Mouse (Mus musculus) monocyte, adult 2 months (primary cell): Measurements from ENCODE around the gene Ptger3.

Source experiments
- DNase-seq, 2 experiments: peaks; one replicate each; pipeline ENCODE4 v3.0.0; 2022; ENCODE audit warnings: low spot score in 2 of 2, low read depth in 1 of 2

Ptger3 gene

DNA sequence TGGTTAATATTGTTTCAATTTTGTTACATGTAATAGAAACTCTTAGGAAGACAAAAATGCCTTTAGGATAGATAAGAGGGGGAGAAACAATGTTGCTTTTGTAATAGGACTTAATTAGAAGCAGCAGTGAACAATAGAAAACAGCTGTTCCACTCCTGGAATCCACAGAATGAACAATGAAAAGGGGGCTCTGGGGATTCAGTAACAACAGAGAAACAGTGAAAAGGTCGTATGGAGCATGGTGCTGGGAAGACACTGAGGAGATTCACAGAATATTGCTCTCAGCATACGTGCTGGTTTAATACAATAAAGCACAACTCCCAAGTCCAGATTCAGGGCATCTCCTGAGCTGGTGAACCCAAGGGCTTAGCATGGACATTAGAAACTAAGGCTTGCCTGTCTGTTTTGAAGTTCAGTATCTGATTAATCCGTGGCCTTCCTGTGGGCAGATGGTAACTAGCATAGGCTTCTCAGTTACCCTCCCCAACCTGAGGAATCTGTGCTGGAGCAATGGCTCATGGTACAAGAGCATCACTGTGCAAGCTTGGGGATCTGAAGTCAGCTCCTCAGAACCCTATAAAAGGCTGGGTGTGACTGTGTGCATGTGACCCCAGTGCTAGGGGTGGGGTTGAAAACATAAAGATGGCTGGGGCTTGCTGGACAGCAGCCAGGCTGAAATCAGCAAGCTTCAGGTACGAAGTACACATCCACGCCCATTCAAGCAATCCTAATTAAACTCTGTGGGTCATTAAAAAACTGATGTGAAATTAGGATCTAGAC lies 16.1 kb downstream of the Ptger3 start:
- no peak for DNase-seq

DNA sequence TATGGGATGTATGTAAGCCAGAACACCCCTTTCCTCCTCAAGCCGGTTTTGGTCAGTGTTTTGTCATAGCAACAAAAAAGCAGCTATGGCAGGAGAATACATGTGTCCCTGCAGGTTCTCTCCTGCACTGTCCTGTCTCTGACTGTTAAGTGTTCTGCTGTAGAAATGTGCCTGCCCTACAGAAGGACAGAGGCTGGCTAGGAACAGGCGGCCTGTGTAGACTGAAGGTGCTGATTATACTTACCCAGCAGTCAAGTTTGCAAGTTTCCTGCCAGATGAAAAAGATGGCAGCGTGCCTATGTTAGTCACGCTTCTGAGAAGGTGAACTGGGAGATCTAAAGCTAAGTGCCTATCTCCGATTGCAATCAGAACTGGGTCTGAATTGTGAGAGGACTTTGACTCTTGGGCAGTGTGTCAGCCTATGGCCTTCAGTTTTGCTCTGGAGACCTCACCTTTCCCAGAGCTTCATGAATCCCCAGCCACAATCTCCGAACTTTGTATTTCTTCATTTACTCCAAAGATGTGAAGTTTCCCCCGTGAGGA lies 31.2 kb downstream of the Ptger3 start:
- no peak for DNase-seq

DNA sequence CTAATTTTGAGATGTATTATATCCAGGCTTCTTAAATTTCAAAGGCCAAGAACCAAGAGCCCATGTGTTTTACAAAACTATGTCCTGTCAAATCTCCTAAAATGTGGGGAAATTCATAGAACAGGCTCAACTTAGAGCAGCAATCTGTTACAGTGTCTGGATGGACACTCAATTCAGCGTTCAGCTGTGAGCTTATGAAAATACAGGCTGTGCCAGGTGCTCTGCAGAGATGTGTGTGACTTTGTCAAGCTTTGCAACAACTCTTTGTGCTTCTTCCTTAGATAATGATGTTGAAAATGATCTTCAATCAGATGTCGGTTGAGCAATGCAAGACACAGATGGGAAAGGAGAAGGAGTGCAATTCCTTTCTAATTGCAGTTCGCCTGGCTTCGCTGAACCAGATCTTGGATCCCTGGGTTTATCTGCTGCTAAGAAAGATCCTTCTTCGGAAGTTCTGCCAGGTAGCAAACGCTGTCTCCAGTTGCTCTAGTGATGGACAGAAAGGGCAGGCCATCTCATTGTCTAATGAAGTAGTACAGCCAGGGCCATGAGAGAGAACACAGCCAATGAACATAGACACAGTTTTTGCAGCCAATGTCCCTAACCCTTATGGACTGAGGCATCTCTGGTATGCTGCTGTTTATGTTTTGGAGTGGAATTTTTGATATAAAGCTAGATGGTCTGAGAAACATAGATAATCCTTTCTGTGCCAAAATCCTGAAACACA lies 38.2 kb downstream of the Ptger3 start:
- no peak for DNase-seq

DNA sequence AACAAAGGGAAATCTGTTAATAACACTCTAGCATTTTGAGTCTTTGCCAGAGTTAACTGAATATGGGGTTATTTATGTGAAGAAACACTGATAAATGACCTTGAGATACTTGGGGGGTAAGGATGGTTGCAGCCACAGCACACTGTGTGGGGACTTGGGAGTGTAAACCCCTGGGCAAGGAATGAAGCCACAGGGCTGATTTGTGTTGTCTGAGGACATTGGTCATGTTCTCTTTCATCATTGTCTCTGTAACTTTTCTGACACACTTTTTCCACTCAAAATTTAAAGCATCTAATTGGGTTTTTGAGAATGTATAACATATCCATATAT lies 38.7 kb downstream of the Ptger3 start:
- DNase-seq: no peak

DNA sequence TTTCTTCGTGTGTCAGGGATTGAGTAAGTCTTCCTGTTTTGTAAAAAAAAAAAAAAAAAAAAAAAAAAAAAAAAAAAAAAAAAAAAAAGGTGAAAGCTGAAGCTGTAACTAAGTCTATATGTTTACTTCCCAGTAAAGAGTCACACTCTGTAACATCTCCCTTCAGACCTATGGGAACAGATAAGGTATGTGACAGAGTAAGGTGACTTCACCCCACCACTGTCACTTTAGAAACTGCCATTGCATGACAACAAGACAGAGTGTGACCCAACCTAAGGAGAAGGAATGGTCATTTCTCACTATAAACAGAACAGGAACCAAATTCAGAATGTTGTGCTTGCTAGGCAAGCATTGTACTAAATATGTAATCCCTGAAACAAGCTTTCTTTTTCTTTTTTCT lies 46.9 kb downstream of the Ptger3 start:
- no peak for DNase-seq

DNA sequence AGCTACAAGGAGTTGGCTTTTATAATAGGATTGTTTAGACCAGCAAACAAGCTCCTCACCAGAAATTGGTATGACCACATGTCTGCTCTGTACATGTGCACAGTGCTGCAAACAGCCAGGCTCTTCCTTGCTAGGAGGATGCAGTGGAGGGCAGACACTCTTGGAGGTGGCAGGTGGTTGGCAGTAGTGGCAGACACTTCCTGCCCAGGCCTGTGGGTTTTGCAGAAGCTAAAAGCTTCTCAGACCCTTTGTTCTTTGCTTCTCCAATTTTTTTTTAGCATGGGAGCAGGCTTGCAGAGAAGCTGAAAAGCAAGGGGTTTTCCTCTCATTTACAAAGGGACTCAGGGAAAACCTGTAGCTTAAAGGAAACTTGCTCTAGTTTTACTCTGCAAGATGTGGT lies 50.3 kb downstream of the Ptger3 start:
- DNase-seq: no peak

DNA sequence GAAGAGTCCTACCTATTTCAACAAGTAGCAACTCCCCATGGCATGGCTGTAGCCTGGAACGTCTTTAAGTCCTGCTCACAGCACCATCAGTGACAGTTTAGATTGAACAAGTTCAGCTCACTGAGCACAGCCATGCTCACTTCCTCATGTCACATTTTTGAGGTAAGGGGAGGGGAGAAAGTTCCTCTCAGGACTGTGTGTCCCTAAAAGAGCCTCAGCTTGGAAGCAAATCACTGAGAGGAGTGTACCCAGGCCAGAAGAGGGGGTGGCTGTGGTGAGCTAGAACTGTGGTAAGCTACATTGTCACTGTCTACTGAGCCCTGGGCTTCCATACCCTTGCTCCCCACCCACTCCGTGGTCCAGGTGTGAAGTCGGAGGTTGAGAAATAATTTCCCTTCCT lies 60.7 kb downstream of the Ptger3 start:
- DNase-seq: no peak

DNA sequence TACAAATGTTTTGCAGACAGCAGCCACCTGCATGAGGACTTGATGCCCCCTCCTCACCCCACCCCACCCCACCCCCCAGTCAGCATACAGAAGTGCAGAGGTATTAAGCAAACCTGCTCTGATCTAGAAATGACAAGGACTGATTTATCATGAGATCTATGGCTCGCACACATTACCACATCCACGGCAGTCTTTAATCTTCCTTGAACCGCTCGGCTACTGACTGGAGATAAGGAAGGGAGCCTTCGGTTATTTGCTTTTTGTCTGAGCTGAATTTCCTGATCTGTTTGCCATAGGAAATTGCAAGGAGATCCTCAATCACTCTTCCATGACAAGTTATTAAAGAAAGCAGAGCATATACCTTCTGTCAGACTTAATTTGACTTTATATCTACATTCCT lies 64.0 kb downstream of the Ptger3 start:
- DNase-seq: no peak

DNA sequence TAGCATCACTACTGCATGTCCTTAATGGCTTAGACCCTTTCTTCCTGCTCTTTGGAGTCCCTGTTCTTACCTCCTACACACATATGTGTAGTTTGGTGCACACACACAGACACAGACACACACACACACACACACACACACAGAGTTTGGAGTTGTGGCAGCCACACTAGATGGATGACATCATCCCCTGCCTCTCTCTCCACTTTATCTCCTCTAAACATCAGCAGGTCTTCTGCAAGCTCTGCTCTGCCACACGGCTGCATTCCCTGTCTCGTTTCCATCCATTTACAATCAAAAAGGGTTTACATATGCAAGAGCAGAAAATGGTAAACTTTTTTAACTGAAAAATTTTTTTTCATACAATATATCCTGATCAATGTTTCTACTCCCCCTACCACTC lies 64.7 kb downstream of the Ptger3 start:
- no peak for DNase-seq

DNA sequence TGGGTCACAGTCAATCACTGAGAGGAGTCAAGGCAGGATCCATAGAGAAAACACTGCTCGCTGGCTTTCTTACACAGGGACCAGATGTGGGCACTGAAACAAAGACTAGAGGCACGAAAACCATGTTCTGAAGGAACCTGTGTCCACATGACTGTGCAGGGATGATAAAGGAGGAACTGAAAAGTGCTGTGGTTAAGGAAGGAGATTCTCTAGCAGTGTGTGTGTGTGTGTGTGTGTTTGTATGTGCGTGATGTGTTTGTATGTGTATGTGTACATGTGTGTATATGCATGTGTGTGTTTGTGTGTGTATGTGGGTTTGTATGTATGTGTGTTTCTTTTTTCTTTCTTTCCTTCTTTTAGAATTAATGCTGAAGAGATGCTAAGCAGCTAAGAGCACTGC lies 67.7 kb downstream of the Ptger3 start:
- no peak for DNase-seq

DNA sequence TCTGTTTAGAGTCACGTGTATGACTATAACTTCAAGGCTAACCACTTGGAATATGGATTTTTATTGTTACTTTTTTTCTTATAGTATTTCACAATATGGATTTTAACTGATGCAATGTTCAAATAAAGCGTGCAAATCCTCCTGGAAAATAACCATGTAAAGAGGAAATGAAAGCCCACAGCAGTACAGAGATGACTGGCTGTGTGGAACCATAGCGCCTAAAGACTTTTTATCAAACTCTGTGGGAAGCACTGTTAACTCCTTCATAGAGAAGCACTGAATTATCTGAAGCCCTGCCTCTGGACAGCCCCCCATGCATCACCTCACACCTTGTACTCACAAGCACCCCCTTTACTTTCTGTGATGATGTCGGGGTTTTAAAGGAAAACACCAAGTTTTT lies 69.0 kb downstream of the Ptger3 start:
- DNase-seq: peak in 1 of 2 experiments; percentile 12

DNA sequence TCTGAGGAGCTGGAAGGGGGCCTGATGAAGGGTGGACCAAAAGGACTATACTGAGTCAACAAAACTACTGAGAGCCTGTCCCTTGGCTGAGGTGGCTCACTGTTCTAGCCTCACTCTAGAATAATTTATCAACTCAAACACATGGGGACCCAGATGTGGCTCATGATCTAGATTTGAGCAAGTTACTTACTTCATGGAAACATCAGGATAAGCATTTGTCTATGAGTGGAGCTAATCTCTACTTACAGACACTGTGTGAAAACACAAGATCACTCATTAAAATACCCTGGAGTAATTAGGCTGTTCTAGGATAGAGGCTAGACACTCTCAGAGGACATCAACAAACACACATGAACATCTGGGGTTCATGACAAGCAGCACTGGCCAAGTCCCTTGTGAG lies 70.2 kb downstream of the Ptger3 start:
- DNase-seq: no peak

DNA sequence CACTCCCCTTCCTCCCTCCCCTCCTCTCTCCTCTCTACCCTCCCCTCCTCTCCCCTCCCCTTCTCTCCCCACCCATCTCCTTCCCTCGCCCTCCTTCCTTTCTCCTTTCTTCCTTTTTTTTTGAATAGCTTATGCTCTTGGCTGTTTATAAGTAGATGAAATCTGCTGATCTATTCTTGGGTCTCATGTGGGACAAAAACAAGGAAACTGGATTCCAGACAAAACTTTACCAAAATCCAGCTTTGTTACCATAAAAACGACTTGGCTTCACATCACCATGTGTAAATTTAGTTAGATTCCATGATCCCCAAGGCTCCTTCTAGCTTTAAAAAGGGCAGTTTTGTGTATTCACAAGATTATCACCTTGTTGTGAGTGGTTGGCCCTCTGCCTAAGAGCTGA lies 70.6 kb downstream of the Ptger3 start:
- DNase-seq: no peak

DNA sequence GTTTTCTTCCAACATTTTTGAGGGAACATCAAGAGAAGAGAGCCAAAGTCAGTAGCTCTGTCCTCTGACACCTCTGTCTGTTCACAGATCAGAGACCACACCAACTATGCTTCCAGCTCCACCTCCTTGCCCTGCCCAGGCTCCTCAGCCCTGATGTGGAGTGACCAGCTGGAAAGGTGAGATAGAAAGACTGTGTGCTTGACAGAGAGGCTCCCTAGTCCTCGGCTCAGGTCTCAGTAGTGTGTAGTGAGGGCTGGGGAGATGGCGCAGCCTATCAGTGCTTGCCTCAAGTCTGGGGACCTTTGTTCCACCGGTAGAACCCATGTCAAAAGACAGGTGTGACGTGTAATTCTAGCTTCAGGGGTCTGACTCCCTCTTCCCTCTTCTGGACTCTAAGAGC lies 74.9 kb downstream of the Ptger3 start:
- no peak for DNase-seq

DNA sequence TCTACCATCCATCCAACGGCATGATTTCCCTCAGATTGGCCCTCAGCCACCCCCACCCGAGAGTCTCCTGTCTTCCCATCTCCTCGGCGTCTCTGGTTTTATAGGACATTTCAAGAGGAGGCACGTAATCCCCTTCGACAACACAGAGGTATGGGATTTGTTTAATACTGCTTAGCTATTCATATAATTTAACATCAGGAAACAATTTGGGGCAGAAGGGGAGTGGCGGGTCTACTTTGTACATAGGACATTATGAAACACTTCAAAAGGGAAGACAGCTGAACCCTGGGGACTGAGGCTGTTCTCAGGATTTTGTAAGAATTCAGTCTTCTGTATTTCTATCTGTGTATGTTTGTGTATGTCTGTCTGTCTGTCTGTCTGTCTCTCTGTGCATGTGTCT lies 94.9 kb downstream of the Ptger3 start:
- DNase-seq: no peak

DNA sequence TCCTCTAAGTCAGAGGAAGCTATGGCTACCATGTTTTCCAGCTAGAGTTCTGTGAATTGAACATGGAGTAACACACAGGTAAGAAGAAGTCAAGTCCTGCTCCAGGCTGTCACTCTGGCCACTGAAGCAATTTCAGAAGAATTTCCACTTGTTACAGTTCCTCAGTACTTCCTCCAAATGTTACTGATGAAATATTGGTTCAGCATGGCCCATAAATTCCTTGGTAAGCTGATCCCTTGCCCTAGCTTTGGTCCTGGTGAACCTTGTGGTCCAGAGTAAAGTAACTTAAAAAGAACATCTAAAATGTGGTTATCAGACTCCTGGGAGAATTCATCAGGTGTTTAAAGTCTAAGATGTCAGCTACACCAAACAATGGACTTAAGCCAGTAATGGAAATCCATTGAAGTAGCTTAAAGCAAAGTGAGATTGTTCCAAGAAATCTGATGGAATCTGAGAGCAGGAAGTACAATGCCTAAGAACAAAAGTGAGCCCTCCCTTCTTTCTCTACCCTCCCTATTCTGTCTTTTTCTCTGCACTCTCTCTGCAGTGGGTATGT lies 97.9 kb downstream of the Ptger3 start:
- DNase-seq: no peak

DNA sequence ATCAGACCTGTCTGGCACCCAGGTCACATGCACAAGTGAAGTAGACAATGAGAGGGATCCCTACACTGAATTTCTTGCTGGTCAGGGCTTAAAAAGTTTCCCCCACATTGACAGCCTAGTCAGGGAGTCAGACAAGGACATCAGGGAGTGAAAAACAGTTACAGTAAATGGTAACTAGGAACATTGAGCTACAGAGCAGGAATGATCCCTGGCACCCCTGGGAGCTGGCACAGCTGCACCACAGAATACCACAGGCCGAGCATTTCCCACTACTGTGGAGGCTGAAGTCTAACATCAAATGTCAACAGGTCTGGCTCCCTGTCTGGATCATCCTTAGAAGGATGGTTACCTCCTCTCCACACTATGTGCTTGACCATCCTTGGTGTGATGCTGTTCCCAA lies 98.8 kb downstream of the Ptger3 start:
- no peak for DNase-seq

DNA sequence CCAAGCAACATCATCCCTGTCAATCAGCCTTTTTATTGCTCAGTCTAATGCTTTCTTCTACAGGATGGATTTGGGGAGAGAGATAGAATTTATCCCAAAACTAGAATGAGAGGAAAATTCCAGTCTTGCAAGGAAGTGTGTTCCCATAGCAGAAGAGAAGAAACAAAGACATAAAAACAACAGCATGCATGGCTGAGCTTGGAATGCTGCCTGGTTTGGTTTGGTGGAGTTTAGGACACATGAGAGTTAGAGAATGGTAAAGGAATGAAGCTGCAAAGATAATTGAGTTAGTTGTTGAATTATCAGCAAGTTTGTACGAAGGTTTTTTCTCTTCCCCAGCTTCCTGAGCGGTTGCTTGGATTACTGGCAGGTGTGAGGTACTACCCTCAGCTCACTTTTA lies 99.5 kb downstream of the Ptger3 start:
- DNase-seq: no peak

DNA sequence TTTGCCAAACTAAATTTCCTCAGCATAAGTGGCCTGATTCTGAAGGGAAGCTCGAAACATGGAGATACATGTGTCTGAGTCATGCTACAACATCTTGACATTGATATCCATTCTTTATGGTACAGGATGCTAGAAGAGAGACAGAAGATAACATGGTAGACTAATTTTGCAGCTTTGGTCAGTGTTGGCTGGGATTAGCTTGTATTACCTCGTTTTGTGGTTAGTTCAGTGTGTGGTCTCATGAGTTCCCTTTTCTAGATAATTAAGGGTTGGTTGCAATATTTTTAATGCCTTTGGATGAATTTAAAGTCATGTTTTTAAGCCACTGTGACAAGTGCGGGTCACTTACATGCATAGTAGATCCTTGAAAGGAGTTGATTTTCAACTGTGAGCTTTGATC lies 119.4 kb downstream of the Ptger3 start:
- DNase-seq: no peak

DNA sequence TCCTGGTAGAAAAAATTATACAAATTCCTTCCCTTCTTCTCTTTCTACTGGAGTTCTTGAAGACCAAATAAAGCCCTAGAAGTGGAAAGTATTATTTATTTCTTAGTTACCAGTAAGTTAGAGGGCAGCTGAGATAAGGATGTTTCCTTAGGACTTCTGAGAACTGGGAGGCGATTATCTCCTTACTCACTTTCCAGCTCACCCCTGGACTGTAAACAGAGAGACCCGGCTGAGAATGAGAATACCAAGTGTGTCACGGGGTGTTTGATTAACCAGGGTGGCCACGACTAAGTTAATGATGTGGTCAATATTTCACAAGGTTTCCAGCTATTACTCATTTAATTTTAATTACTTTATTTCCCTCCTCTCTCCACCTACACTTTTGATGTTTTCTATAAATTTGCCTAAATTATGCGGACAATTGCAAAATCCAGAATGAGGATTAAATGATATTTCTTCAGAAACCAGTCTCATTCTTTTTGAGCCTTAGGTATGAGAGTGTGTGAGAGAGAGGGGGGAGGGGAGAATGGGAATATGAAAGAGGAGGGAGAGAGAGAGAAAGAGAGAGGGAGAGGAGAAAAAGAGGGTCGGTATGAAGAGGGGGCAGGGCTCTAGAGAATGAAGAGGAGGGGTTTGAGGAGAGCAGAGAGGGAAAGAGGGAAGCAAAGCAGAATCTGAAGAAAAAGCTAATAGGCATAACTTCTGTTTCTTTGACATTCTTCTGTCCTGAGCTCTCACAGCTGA lies 121.9 kb downstream of the Ptger3 start:
- DNase-seq: no peak
